Mouse (Mus musculus): ENCODE measurements around the gene Shroom2. TPM values are rescaled to one million over a fixed set of nuclear protein-coding genes. Genes with fewer than 3 reads are reported as not detected.
A peak's percentile ranks its signal among the peaks of the same experiment; 100 is the strongest.

Gene Shroom2
- polyA plus RNA-seq, 1 experiment = 1.1 TPM

DNA sequence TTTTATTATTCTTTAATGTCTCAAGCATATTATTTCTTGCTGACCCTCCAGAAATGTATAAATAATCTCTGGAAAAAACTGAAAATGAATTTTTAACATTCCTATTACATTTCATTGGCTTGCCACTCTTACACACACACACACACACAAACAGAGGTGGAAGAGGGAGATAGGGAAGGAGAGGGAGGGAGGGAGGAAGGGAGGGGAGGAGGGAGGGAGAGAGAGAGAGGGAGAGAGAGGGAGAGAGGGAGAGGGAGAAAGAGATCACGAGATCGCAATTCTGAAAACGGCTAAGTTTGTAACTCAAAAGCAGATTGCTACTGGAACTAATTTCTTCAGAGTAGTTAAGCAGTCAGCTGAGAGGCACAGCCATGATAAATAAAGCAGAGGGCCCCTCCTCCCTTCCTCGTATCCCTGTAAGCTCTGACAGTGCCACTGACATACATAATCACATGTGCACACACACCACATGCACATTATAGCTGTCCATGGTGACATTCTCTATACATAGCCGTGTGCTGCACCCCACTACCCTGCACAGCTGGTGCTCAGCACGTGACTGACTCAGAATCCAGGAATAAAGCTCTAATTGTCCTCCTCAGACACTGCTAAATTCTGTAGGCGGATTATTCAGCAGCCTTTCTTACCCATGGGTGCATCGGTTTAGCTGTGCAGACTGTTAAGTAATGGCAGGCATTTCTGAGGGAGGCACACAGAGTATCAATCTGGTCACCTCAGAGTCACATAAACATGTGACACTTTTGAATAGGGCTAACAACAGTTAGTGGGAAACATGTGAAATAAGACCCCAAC is 113.3 kb downstream of the Shroom2 start:
- H3K4me2 ChIP-seq (ENCODE audit: low read depth) = peak overlapping the region; percentile 1
- H3K27me3 ChIP-seq (ENCODE audit: control insufficient read depth, insufficient read depth, insufficient read length) = no peaks in the 10 kb centered on the region
- no peak for TF ChIP-seq USF1 (IDR thresholded peaks at IDR 0.05; ENCODE audit: low read depth)
- no peak for TF ChIP-seq TCF3 (IDR thresholded peaks at IDR 0.05; ENCODE audit: insufficient read length, low read depth)
- no peak for TF ChIP-seq SRF (IDR thresholded peaks at IDR 0.05; ENCODE audit: control insufficient read depth, insufficient read length, low read depth)
- no peak for TF ChIP-seq TCF12 (IDR thresholded peaks at IDR 0.05; ENCODE audit: insufficient read depth, poor library complexity, severe bottlenecking)
- TF ChIP-seq POLR2A (IDR thresholded peaks at IDR 0.05; ENCODE audit: insufficient read length, low read depth) = no peak
- TF ChIP-seq MAX (IDR thresholded peaks at IDR 0.05; ENCODE audit: low read depth) = no peak
- TF ChIP-seq MYOD1 (IDR thresholded peaks at IDR 0.05; ENCODE audit: control insufficient read depth in 1 of 3, insufficient read length in 2 of 3, low read depth in 2 of 3) = no peak
- TF ChIP-seq CEBPB (IDR thresholded peaks at IDR 0.05; ENCODE audit: insufficient read depth, poor library complexity, severe bottlenecking) = no peak
- TF ChIP-seq E2F4 (IDR thresholded peaks at IDR 0.05; ENCODE audit: insufficient read depth) = no peak
- no peak for TF ChIP-seq POLR2AphosphoS2 (IDR thresholded peaks at IDR 0.05; ENCODE audit: insufficient read length, low read depth)
- TF ChIP-seq REST (IDR thresholded peaks at IDR 0.05; ENCODE audit: insufficient read depth, insufficient read length) = no peak
- TF ChIP-seq MYOG (IDR thresholded peaks at IDR 0.05; ENCODE audit: control insufficient read depth in 1 of 3, insufficient read depth in 1 of 3, insufficient read length in 2 of 3, low read depth in 2 of 3) = no peak
- no peak overlapping the region for H3ac ChIP-seq (ENCODE audit: control insufficient read depth, insufficient read length)
- H3K79me2 ChIP-seq (ENCODE audit: control insufficient read depth, insufficient read depth) = no peaks in the 10 kb centered on the region
- no peak overlapping the region for H3K4me3 ChIP-seq
- no peaks in the 10 kb centered on the region for H3K36me3 ChIP-seq (ENCODE audit: control insufficient read depth, insufficient read depth)

- TF ChIP-seq MYOG (IDR thresholded peaks at IDR 0.05; ENCODE audit: control insufficient read depth in 1 of 3, insufficient read depth in 1 of 3, insufficient read length in 2 of 3, low read depth in 2 of 3) (no peak), REST (IDR thresholded peaks at IDR 0.05; ENCODE audit: insufficient read depth, insufficient read length) (no peak)
- Histone ChIP-seq H3K4me3 (no peak overlapping the region), H3K36me3 (ENCODE audit: control insufficient read depth, insufficient read depth) (no peaks in the 10 kb centered on the region), H3K79me2 (ENCODE audit: control insufficient read depth, insufficient read depth) (no peaks in the 10 kb centered on the region), H3K4me2 (ENCODE audit: low read depth) (no peak overlapping the region), H3ac (ENCODE audit: control insufficient read depth, insufficient read length) (no peak overlapping the region), H3K27me3 (ENCODE audit: control insufficient read depth, insufficient read depth, insufficient read length) (no peaks in the 10 kb centered on the region)
These were observed 116.6 kb downstream of the Shroom2 start for GRCm38 (mm10) chrX:152652676-152653075.

DNA sequence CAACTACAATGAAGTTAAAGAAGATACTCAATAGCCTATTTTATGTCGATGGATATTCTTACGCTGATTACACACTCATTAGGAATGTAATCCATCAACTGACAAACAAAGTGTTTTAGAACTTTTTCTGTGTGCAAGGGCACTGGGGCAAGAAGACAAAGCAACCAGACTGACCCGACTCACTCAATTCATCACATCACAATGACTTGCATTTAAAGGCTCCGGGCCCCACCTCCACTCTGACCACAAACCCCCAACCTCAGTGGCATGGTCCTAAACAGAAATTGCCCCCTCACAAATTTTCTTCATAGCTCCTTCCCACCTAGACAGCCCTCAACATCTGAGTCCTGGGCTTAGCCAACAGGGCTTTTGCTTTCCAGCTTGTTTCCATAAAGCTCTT is 124.4 kb downstream of the Shroom2 start:
- TF ChIP-seq TCF12 (IDR thresholded peaks at IDR 0.05; ENCODE audit: insufficient read depth, poor library complexity, severe bottlenecking) (no peak), REST (IDR thresholded peaks at IDR 0.05; ENCODE audit: insufficient read depth, insufficient read length) (no peak), MAX (IDR thresholded peaks at IDR 0.05; ENCODE audit: low read depth) (no peak), POLR2AphosphoS2 (IDR thresholded peaks at IDR 0.05; ENCODE audit: insufficient read length, low read depth) (no peak), E2F4 (IDR thresholded peaks at IDR 0.05; ENCODE audit: insufficient read depth) (no peak), TCF3 (IDR thresholded peaks at IDR 0.05; ENCODE audit: insufficient read length, low read depth) (no peak), MYOG (IDR thresholded peaks at IDR 0.05; ENCODE audit: control insufficient read depth in 1 of 3, insufficient read depth in 1 of 3, insufficient read length in 2 of 3, low read depth in 2 of 3) (no peak), SRF (IDR thresholded peaks at IDR 0.05; ENCODE audit: control insufficient read depth, insufficient read length, low read depth) (no peak), MYOD1 (IDR thresholded peaks at IDR 0.05; ENCODE audit: control insufficient read depth in 1 of 3, insufficient read length in 2 of 3, low read depth in 2 of 3) (no peak), POLR2A (IDR thresholded peaks at IDR 0.05; ENCODE audit: insufficient read length, low read depth) (no peak), CEBPB (IDR thresholded peaks at IDR 0.05; ENCODE audit: insufficient read depth, poor library complexity, severe bottlenecking) (no peak), USF1 (IDR thresholded peaks at IDR 0.05; ENCODE audit: low read depth) (no peak)
- Histone ChIP-seq H3K4me2 (ENCODE audit: low read depth) (no peak overlapping the region), H3K36me3 (ENCODE audit: control insufficient read depth, insufficient read depth) (no peaks in the 10 kb centered on the region), H3K4me3 (no peak overlapping the region), H3K79me2 (ENCODE audit: control insufficient read depth, insufficient read depth) (no peaks in the 10 kb centered on the region), H3ac (ENCODE audit: control insufficient read depth, insufficient read length) (no peak overlapping the region), H3K27me3 (ENCODE audit: control insufficient read depth, insufficient read depth, insufficient read length) (no peaks in the 10 kb centered on the region)

- TF ChIP-seq USF1 (IDR thresholded peaks at IDR 0.05; ENCODE audit: low read depth) (no peak), TCF12 (IDR thresholded peaks at IDR 0.05; ENCODE audit: insufficient read depth, poor library complexity, severe bottlenecking) (no peak), POLR2A (IDR thresholded peaks at IDR 0.05; ENCODE audit: insufficient read length, low read depth) (no peak), CEBPB (IDR thresholded peaks at IDR 0.05; ENCODE audit: insufficient read depth, poor library complexity, severe bottlenecking) (no peak), SRF (IDR thresholded peaks at IDR 0.05; ENCODE audit: control insufficient read depth, insufficient read length, low read depth) (no peak), MAX (IDR thresholded peaks at IDR 0.05; ENCODE audit: low read depth) (no peak), POLR2AphosphoS2 (IDR thresholded peaks at IDR 0.05; ENCODE audit: insufficient read length, low read depth) (no peak), TCF3 (IDR thresholded peaks at IDR 0.05; ENCODE audit: insufficient read length, low read depth) (no peak), E2F4 (IDR thresholded peaks at IDR 0.05; ENCODE audit: insufficient read depth) (no peak), MYOG (IDR thresholded peaks at IDR 0.05; ENCODE audit: control insufficient read depth in 1 of 3, insufficient read depth in 1 of 3, insufficient read length in 2 of 3, low read depth in 2 of 3) (no peak), REST (IDR thresholded peaks at IDR 0.05; ENCODE audit: insufficient read depth, insufficient read length) (no peak), MYOD1 (IDR thresholded peaks at IDR 0.05; ENCODE audit: control insufficient read depth in 1 of 3, insufficient read length in 2 of 3, low read depth in 2 of 3) (no peak)
- Histone ChIP-seq H3ac (ENCODE audit: control insufficient read depth, insufficient read length) (no peak overlapping the region), H3K79me2 (ENCODE audit: control insufficient read depth, insufficient read depth) (no peaks in the 10 kb centered on the region), H3K36me3 (ENCODE audit: control insufficient read depth, insufficient read depth) (no peaks in the 10 kb centered on the region), H3K4me2 (ENCODE audit: low read depth) (no peak overlapping the region), H3K27me3 (ENCODE audit: control insufficient read depth, insufficient read depth, insufficient read length) (no peaks in the 10 kb centered on the region), H3K4me3 (no peak overlapping the region)
These were observed 125.3 kb downstream of the Shroom2 start for GRCm38 (mm10) chrX:152643679-152644638.

Measured in myocyte (in vitro differentiated cells).